Mouse (Mus musculus) T-cell, adult 2 months (primary cell): ENCODE measurements around the gene Golph3.
"Not testable (repeated sequence)": the region's sequence is repeated elsewhere in the genome, so short reads cannot be mapped to it uniquely, and the experiment has no call there.

Source experiments
- DNase-seq: peaks from one replicate; pipeline ENCODE4 v3.0.0; 2022; ENCODE audit warnings: low spot score

The Golph3 gene

DNA sequence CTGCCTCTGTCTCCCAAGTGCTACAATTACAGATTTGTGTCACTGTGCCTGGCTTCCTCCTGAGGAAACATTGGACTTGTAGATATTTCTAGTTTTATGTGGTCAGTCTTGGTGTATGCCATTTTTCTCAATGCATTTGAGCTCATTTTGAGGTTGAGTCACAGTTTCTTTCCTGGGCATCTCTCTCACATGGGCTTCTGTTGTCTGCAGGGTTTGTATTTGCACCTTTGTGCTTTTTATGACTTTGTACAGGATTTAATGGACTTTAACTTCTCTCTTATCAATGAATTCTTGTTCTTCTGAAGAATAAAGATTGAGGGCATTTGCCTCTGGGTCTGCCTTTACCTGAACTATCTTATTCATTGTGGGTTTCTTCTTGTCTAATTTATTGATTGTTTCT is 36.2 kb downstream of the Golph3 start:
- no peak for DNase-seq

DNA sequence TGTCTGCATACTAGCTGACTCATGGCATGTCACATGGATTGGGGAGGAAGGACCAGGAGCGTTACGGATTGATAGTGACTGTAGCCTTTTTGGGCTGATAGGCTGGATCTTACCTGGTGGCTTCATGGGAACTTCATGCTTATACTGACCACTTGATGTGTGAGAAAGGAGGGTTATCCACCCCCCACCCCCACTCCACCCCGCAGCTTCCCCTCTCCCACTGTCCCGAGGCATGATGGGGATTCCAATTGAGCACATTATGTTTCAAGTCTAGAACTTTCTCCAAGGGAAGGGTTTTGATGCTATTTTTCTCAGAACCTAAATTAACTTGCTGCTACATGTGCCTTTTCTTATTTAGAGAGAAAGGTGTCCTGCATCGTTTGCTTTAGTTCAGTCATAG is 37.1 kb downstream of the Golph3 start:
- no peak for DNase-seq

DNA sequence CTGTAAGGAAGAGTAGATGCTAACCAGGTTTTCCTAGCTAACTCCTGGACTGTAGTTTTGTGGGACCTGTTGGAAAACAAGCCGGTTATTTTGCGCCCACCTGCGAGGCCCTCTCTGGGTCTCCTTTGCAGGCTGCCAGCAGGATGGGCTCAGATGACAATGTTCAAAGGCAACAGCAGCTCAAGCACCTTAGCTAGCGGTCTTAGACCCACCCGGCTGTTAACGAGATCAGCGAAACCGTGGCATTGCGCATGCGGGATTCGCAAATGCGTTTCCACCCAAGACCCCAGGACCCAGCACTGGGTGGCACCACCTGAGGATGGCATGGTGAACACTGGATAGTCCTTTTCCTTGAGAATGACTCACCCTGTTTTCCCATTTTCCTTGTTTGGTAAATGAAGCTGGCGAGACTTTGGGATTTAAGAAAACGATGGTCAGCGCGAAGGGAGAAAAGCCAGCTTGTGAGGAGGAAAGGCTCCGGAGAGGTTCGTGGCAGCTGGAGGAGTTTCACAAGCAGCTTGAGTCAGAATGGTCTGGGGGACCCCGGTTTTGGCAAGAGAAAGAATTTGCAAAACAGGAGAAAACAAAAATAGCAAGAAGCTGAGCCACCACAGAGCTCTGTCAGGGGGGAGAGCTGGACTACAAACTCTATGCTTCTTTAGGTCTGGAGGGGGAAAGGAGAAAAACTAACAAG is 39.4 kb downstream of the Golph3 start:
- no peak for DNase-seq

DNA sequence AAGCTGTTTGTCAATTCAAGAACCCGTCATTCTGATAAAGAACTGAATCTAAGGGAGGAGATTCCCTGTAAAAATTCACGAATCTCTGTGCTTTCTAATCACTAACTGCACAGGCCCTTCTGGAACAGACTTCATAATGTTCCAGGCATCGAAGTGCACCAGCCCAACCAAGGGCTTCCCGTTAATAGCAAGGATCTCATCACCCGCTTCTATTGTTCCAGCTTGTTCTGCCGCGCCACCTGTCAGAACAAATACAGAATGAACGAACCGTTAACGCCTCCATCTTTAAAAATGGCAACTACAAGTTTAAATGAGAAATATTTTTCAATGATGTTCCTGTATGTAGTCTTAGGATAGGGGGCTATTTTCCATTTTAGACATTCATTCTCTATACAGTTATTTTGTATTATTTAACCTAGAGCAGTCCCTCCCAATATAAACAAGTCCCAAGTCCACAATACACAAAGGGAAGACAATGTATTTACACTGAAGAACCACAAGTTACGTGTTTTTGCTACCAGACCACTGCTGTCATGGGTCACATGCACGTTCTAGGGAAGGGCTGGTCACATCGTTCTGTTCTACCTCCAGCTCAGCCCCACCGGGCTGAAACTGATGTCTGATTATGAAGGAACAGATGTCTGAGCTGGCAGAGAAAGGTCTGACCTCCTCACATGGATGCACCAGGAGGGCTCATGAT is 40.9 kb downstream of the Golph3 start:
- no peak for DNase-seq

DNA sequence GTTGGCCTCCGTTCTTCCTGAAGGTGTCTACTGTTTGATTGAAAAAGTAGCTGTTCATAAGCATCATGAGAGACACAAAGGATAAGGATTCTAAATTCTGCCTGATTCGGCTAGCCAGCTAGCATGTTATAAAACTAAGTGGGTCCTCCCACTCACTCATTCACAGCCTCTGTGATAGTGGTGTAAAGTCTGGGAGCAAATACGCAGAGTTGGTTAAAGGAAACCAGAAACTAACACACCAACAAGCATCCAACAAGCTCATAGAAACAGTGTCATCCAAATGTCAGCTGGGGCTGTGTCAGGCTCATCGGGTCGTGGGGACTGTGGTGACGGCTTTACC is 41.4 kb downstream of the Golph3 start:
- no peak for DNase-seq

DNA sequence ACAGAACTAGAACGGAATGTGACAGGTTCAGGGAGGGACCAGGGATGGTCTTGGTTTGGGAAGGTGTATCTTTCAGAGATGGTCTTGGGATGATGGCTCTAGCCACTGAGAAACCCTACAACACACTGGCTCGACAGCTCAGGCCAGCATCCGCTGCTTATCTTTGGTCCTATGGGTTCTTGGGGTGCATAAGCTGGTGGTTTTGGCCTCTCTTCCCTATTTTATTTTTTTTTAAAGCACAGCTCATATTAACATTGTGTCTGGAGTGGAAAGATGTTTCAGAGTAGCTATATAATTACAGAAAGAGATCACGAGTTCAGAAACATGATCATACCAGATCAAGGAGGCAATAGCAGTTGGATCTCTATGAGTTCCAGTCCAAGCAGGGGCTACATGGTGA is 42.8 kb downstream of the Golph3 start:
- DNase-seq = no peak

DNA sequence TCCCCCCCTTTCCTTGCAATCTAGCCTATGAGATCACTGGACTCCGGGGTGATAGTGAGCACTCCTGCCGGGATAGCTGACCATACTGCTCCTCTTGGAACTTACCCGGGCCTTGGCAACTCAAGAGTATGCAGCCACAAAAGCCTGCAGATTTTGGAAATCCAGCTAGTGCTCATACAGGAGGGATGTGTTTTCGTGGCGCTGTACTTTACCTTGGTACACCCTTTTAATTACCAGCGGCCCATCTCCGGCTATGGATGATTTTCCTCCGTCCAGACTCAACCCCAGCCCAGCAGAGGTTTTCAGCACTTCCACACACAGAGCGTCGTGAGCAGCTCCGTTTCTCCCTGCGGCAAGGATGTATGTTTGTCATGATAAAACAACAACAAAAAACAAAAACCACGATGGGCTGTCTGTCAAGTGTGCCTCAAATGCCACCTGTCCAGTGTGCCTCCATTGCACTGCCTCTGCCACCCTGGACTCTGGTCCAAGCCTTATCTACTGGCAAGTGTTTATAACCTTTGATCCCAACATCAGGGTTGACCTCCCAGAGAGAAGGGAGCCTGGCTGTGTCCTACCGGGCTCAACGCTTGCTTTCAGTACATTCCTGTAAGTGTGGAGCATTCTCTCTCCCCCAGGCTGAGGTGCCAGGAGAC is 44.3 kb downstream of the Golph3 start:
- no peak for DNase-seq

DNA sequence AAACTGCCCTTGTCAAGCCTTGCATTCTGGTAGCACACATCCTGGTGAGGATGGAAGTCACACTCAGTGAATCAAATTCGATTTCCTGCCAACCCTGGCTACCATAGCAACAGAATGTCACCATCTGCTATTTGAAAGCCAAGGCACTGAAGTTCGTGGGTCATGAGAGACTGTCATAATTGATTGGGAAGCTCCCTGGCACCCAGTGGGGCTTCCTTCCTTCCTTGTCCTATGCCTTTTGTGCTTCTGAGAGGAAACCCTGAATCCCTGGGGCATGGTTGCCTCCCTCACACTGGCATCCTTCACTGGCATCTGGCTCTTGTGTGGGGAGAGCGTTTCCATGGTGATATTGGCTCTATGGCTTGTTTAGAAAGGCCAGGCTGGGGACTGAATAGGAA is 44.8 kb downstream of the Golph3 start:
- no peak for DNase-seq

DNA sequence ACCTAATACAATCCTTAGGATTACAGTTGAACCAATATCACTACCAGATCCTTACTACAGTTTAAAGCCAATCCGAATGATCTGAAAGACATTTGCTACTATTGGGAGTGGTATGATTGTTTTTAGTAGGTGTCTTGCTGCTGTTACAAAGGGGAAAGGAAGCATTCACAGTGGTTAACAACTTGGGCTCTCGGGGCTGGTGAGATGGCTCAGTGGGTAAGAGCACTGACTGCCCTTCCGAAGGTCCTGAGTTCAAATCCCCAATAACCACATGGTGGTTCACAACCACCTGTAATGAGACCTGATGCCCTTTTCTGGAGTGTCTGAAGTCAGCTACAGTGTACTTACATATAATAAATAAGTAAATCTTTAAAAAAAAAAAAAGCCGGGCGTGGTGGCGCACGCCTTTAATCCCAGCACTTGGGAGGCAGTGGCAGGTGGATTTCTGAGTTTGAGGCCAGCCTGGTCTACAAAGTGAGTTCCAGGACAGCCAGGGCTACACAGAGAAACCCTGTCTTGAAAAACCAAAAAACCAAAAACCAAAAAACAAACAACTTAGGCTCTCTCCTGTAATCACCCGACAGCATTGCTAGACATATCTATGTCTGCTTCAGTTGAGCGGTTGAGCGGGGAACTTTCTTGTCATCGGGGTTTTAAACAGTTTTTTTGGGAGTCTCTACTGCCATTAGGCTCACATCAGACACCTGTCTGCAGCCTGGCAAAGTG is 45.5 kb downstream of the Golph3 start:
- not testable (repeated sequence) for DNase-seq

DNA sequence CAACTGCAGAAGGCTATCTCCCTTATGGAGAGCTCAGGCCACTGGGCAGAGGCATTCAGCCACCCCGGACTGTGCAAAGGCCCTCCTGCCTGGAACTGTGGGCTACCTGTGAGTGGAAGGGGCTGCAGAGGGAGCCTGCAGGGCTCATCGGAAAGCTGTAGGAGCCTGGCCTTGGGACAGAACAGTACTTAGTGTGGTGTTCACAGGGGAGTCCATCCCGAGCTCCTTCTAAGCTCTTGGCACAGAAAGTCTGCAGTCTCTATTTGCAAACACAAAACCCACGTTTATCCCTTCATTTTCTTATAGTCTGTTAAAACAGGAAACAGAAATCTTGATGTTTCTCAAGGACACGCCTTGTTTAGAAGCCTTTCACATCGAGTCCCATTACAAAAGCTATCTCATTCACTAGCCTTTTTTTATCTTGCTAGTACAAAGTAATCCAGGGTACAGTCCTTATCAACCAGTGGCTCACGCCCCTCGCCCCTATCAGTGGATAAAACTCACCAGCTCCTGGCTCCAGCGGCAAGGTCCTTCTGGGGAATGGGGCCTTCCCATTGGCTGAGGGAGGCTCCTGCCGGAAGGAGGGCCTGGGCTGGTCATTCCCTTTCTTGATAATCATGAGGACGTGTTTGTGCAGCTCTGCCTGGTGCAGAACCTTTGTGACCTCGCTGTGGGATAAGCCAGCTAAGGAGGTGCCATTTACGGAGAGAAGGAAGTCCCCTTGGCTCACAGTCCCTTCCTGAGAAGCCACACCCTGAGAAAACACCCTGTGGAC is 46.2 kb downstream of the Golph3 start:
- no peak for DNase-seq

DNA sequence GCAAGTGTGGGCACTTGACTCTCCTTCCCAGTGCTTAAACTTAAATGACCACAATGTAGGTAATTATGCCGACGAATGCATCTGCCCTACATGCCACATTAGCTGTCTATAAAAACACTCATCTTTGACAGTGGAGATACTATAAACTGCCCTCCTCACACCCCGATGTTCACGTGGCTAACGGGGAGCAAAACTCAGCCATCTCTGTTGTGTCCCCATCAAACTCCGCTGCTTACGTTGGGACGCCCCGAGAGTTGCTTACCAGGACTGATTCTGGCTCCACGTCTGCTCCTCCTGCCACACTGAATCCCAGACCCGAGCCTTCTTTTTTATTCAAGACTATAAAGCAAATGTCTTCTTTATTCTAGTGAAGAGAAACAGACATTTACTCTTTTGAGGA is 47.1 kb downstream of the Golph3 start:
- no peak for DNase-seq

DNA sequence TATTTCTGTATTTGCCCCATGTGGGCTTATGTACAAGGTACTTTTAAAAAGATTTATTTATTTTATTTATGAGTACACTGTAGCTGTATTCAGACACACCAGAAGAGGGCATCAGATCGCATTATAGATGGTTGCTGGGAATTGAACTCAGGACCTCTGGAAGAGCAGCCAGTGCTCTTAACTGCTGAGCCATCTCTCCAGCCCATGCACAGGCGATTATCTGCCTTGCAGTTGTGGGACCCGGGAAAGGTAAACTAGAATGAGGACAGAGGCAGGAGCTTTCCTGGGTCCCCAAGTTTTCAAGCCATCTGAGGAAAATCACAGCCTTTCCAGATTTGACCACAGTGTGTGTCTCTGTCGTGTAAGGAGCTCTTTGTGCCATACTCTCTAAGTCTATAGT is 47.6 kb downstream of the Golph3 start:
- no peak for DNase-seq

DNA sequence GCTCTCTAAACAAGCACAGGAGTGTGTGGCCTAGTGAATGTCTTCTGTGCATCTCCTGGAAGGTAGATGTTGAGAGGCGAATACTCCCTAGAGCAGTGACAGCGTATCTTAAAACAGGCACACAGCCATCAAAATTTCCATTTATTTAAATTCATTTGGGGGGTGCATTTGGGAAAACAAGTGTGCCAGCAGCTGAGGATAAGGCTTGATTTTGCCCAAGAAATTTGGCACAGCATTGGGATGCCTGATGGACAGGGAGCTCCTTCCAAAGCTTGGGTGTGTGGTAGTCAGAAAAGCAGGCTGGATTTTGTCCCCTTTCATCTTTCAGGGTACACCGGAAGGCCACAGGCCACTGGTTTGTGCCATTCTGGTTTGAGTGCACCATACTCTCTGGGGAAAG is 48.8 kb downstream of the Golph3 start:
- DNase-seq = no peak

DNA sequence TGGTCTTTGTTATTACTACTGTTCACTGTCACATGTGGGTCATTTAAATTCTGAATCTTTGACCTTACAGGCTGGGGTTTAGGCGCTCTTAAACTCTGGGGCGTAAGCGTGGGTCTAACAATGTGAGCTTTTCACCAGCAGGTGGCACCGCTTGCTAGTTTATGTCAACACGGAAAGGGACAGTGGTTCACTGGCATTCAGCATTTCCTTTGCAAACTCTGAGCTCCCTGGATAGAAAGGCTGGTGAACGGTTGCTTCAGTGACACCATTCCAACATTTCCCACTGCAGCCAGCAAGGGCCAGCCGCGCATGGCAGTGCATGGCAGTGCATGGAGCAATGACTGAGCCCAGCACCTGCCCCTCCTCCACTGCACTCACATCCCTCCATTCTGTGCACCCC is 49.9 kb downstream of the Golph3 start:
- DNase-seq = peak; percentile 65

DNA sequence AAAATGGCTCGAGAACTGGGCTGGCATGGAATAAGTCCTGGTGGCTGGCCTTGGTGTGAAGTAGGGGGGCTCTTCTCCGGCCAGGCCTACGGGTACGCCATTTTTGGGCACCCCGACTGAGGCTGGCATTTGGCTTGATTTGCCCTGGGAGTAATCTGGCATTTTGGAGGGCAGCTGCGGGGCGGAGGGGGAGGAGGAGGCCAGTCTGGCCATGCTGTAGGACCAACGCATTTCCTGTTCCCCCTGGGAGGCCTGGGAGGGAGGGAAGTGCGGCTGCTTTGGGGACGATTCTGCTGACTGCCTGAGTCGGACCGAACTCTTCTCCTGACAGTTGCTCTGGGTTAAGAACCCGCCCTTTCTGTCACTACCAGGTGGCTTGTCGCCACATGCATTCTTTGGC is 52.2 kb downstream of the Golph3 start:
- no peak for DNase-seq

DNA sequence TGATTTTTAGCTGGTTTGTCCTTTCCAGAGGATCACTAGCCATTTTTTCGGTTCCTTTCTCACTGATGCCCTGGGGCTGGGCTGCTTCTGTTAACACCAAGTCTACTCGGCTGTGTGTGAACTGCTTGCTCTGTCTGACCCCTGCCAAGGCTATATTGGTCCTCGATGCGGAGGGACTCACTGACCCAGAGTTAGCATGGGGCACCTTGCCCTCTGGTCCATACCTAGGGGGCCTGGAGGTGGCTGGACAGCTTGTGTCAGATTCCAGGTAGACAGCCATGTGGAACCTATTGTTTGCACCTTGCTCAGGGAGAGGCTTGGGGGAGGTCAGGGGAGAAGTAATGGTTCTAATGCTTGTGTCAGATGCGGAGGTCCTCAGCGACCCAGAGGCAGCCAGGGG is 52.7 kb downstream of the Golph3 start:
- DNase-seq = no peak

DNA sequence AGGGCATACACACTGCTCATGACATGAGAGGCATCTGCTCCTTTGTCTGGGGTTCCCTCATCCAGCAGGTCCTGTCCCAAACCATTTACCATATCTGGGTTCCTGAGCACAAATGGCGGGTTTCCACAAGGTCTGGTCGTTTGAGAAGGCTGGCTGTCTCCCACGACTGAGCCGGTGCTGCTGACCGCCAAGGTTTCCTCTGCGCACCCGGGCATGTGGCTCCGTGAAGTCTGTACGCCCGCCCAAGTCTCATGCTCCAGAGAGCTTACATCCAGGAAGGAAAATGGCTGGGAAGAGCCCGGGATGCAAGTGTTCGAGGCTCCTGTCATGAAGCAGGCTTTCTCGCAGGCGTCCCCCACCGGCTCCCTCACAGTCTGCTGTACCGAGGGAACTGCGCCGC is 53.7 kb downstream of the Golph3 start:
- DNase-seq = no peak

DNA sequence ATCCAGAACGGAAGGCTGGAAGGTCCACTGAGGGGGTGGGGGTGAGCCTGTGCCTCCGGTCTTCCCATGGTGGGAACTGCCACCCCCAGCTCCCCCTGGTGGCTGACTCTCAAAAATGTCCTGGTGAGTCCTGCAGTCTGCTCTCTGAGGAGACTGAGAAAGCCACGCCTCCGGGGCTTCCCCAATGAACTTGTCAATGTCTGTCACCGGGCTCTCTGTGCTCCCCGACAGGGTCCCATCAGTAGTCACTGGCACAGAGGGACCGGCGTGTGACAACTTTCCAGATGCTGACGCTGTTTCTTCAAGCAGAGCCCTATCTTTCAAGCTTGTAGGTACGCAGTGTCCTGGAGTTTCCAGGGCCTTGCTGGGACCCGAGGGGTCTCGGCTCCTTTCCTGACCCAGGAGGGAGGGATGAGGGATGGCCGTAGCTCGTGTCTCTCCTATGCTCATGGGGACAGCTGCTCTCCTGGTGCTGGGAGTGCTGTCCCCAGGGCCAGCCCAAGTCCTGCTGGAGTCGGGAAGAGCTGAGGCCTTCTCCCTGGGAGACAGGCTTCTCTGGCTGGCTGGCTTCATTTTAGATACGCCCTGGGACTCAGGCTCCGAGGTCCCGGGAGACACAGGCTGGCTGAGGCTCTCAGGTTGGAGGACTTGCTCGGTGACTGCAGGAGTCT is 54.5 kb downstream of the Golph3 start:
- peak; percentile 85 for DNase-seq

DNA sequence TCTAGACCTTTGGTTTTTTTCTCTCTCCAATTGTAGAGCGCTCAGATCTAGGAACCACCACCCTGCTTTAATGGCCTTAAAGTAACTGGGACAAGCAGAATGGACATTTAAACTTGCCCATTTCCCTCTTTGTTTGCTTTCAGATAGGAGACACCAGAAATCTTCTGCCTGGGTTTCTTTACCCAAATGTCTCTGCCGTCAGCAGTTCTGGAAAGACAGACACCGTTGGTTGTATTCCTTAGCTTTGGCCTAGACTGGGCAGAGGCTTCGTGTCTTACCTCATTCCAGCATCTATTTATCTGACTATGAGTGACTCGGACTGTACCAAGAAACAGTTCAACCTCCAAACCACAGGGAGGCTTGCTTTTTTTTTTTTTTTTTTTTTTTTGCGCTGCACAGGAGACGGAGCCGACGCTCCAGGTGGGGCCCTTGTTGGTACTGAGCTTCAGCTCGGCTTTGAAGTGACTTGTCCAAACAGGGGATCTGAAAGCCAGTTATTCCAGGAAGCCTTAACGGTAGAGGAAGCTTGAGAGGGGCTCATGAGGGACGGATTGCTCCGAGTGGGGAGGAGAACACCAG is 55.3 kb downstream of the Golph3 start:
- DNase-seq = no peak

DNA sequence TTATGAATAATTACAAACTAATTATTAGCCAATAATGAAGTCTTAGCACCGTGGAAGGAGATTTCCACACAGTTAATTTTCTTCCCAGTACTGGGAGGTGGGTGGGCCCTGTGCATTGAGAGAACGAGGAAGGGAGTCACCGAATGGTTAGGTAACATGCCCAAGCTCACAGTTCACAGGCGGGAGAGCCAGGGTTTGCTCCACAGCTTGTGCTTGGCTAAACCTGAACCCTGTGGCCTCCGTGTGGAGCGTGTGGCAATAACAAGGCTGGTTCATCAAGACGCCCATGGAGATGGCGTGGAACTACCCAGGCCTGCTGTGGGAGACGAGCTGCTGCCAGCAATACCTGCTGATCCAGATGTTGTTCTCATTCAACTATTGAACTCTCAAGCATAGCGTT is 56.5 kb downstream of the Golph3 start:
- no peak for DNase-seq

DNA sequence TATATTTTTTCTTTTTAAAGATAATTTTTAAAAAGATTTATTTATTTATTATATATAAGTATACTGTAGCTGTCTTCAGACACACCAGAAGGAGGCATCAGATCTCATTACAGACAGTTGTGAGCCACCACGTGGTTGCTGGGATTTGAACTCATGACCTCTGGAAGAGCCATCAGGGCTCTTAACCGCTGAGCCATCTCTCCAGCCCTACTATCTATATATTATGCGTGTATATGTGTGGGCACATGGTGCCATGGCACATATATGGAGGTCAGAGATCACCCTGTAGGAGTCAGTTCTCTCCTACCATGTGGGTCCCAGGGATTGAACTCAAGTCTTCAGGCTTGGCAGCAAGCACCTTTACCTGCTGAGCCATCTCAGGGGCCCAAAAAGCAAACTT is 58.8 kb downstream of the Golph3 start:
- no peak for DNase-seq
